Mouse (Mus musculus) left cerebral cortex, postnatal 36 days (tissue): ENCODE measurements around the gene Sh3gl3. TPM values are rescaled to one million over a fixed set of nuclear protein-coding genes. Genes with fewer than 3 reads are reported as not detected.

ENCODE experiments used
- DNase-seq, 2 experiments: peaks; one replicate each; pipeline ENCODE4 v3.0.0; 2021 to 2022; ENCODE audit warnings: low spot score in 2 of 2, mixed read lengths in 1 of 2
- intact Hi-C: fragments of 180-260 bp; cut with DNase I; formaldehyde crosslinking; loops from one replicate; pipeline ENCODE4 v1.15.1; 2025
- total RNA-seq, 2 experiments: library from RNA; stranded (reverse); gene quantifications; 2 replicates each; pipeline ENCODE4 v1.2.3; 2021

Sh3gl3 gene
- total RNA-seq, 2 experiments from 2014 or later: 53.3 to 59.8 TPM

DNA sequence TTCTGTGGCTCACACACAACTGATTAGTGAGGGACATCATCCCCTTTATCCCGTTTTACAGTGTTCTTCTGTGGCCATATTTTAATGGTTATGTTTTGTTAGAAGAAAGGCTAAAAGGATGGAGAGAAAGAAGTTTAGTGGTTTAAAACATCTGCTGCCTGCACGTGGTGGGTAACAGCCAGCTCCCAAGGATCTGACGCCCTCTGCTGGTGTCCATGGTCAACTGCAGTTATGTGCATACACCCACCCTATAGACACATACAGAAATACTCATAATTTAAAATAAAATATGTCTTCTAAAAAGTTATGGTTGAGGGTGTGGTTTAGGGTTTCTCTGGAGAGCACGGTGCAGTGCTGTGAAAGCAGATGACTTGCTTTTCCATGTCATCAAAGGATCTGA is 164.9 kb downstream of the Sh3gl3 start:
- intact Hi-C loops: no loop called here
- no peak for DNase-seq

- no peak for DNase-seq
- intact Hi-C loops: no loop called here
Measured at GRCm38 (mm10) chr7:82339214-82339613, 165.6 kb downstream of the Sh3gl3 start.

- intact Hi-C loops: loop anchor here (10.0 kb wide), 1 partner anchor 273 kb away; no protein-coding TSS in a partner anchor
- DNase-seq: no peak
Measured at GRCm38 (mm10) chr7:82341476-82341875, 167.8 kb downstream of the Sh3gl3 start.

GRCm38 (mm10) chr7:82346706-82347105 is 173.1 kb downstream of the Sh3gl3 start:
- intact Hi-C loops: loop anchor here (10.0 kb wide), 1 partner anchor 268 kb away; no protein-coding TSS in a partner anchor
- no peak for DNase-seq

- intact Hi-C loops: loop anchor here (10.0 kb wide), 1 partner anchor 265 kb away; no protein-coding TSS in a partner anchor
- no peak for DNase-seq
Measured at GRCm38 (mm10) chr7:82349796-82350195, 176.2 kb downstream of the Sh3gl3 start.

GRCm38 (mm10) chr7:82350421-82350820 is 176.8 kb downstream of the Sh3gl3 start:
- intact Hi-C loops: no loop called here
- DNase-seq: no peak

Other genes with a start within 250 kb of the Sh3gl3 start
- 10 to 100 TPM; 76.0 to 76.9 TPM for gene Hdgfl3, start 239.4 kb upstream of the Sh3gl3 start, total RNA-seq
- not detected for gene Bnc1, start 181.5 kb upstream of the Sh3gl3 start, total RNA-seq
- 1 to 10 TPM in 1 of 2 experiments, under 1 TPM in 1; 0.86 to 1.4 TPM for gene Adamtsl3, start 161.9 kb downstream of the Sh3gl3 start, total RNA-seq